Mouse (Mus musculus): ENCODE data around the gene Asap3.

DNA sequence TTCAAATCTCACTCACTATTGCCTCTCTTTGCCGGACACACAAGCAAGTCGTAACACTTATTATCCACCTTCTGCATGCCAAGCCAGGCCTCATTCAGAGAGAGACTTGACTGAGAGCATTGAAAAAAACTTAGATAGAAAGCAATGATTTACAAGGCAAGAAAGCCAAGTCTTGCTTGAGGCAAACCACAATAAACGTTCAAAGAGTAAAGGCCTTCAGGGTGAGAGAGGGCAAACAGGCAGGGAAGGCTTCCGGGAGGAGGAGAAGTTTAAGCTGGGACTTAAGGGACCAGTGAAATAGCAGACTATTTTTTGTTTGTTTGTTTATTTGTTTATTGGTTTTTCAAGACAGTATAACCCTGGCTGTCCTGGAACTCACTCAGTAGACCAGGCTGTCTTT, 35.8 kb upstream of the Asap3 start:
- TF ChIP-seq MYOG (IDR thresholded peaks at IDR 0.05; ENCODE audit: control insufficient read depth, extremely low read depth, insufficient read length) (no peak), MAX (IDR thresholded peaks at IDR 0.05) (no peak), CTCF (IDR thresholded peaks at IDR 0.05; ENCODE audit: control insufficient read depth, insufficient read depth, insufficient read length) (no peak)

All from C2C12 (cell line).